Mouse (Mus musculus) liver, adult (tissue): ENCODE measurements around the gene Olfr1513.

Source experiments
- GATA4 ChIP-seq: IDR thresholded peaks from 2 replicates; pipeline ENCODE4 v1.6.1; 2014; ENCODE audit warnings: mild to moderate bottlenecking, low read length; ENCODE audit not compliant: insufficient replicate concordance

The Olfr1513 gene

GRCm38 (mm10) chr14:52356308-52356707, at the start of gene Olfr1513:
Gene Olfr1513 (minus strand): TSS chr14:52356408.
- TF ChIP-seq GATA4 = no peak

- no peak for TF ChIP-seq GATA4
These were observed 41.1 kb upstream of the Olfr1513 start, which contains the start of gene Olfr1511 for GRCm38 (mm10) chr14:52397279-52397678. Gene Olfr1511 (minus strand): TSS chr14:52397379.

GRCm38 (mm10) chr14:52379068-52379467, 22.9 kb upstream of the Olfr1513 start, which contains the start of gene Olfr1512:
Gene Olfr1512 (minus strand): TSS chr14:52379168.
- TF ChIP-seq GATA4 = no peak

- no peak for TF ChIP-seq GATA4
These were observed 12.5 kb upstream of the Olfr1513 start for GRCm38 (mm10) chr14:52368741-52369140.

GRCm38 (mm10) chr14:52339512-52339852, 16.7 kb downstream of the Olfr1513 start:
- no peak for TF ChIP-seq GATA4

- TF ChIP-seq GATA4 = no peak
These were observed 17.3 kb downstream of the Olfr1513 start for GRCm38 (mm10) chr14:52338751-52339511.

GRCm38 (mm10) chr14:52332171-52332570, 24.0 kb downstream of the Olfr1513 start:
- no peak for TF ChIP-seq GATA4

GRCm38 (mm10) chr14:52331069-52331750, 25.0 kb downstream of the Olfr1513 start:
- TF ChIP-seq GATA4 = no peak

- TF ChIP-seq GATA4 = no peak
These were observed 28.0 kb downstream of the Olfr1513 start, which contains the start of gene Sall2 for GRCm38 (mm10) chr14:52327910-52328812. Gene Sall2 (minus strand): TSS chr14:52328762.

- TF ChIP-seq GATA4 = no peak
These were observed 28.8 kb downstream of the Olfr1513 start for GRCm38 (mm10) chr14:52327375-52327901.

- TF ChIP-seq GATA4 = no peak
These were observed 30.3 kb downstream of the Olfr1513 start for GRCm38 (mm10) chr14:52325890-52326289.

GRCm38 (mm10) chr14:52319361-52319760, 36.8 kb downstream of the Olfr1513 start:
- no peak for TF ChIP-seq GATA4

- no peak for TF ChIP-seq GATA4
These were observed 39.6 kb downstream of the Olfr1513 start for GRCm38 (mm10) chr14:52316441-52317225.

GRCm38 (mm10) chr14:52315792-52316440, 40.3 kb downstream of the Olfr1513 start:
- no peak for TF ChIP-seq GATA4
